Mouse (Mus musculus) forebrain, embryonic 15.5 days (tissue): ENCODE data around the gene Crtap. TPM values are rescaled to one million over a fixed set of nuclear protein-coding genes. Genes with fewer than 3 reads are reported as not detected.
"Not testable (repeated sequence)": the region's sequence is repeated elsewhere in the genome, so short reads cannot be mapped to it uniquely, and the experiment has no call there.

ENCODE experiments used
- ATAC-seq: fragments of 200-750 bp; cut with Nextera tagmentation; replicated peaks from 2 replicates; pipeline ENCODE4 v1.8.0; 2017; ENCODE audit warnings: mild to moderate bottlenecking, moderate TSS enrichment, moderate library complexity
- H3K27ac ChIP-seq: fragments of 300-500 bp; sonication (generic); replicated peaks from 2 replicates; pipeline ENCODE4 v1.5.1; 2015; ENCODE audit warnings: mild to moderate bottlenecking, inconsistent platforms
- H3K27me3 ChIP-seq: fragments of 300-500 bp; sonication (generic); 2 replicates; pipeline ENCODE4 v1.6.1; 2015; ENCODE audit warnings: inconsistent platforms
- H3K36me3 ChIP-seq: fragments of 300-500 bp; sonication (generic); 2 replicates; pipeline ENCODE4 v1.6.1; 2015; ENCODE audit warnings: mild to moderate bottlenecking, inconsistent platforms
- H3K4me1 ChIP-seq: fragments of 300-500 bp; sonication (generic); 2 replicates; pipeline ENCODE4 v1.6.1; 2015; ENCODE audit warnings: inconsistent platforms
- H3K4me2 ChIP-seq: fragments of 300-500 bp; sonication (generic); replicated peaks from 2 replicates; pipeline ENCODE4 v1.6.1; 2015; ENCODE audit warnings: mild to moderate bottlenecking, inconsistent platforms
- H3K4me3 ChIP-seq: fragments of 300-500 bp; sonication (generic); 2 replicates; pipeline ENCODE4 v1.5.1; 2015; ENCODE audit warnings: mild to moderate bottlenecking, inconsistent platforms
- H3K9ac ChIP-seq: fragments of 300-500 bp; sonication (generic); replicated peaks from 2 replicates; pipeline ENCODE4 v1.6.1; 2015; ENCODE audit warnings: mild to moderate bottlenecking, inconsistent platforms
- H3K9me3 ChIP-seq: fragments of 300-500 bp; sonication (generic); 2 replicates; pipeline ENCODE4 v1.6.1; 2016; ENCODE audit warnings: inconsistent platforms
- WGBS: fragments of 180-500 bp; shearing (Covaris S2); methylation state at CpG from one replicate; pipeline ENCODE4 v1.1.7; 2015; ENCODE audit warnings: mixed read lengths; 5-methylcytosine and 5-hydroxymethylcytosine counted together
- polyA plus RNA-seq: library from polyadenylated mRNA; unstranded; fragments of >200 nt; fragmentation: Nextera tagmentation; extraction: Ambion mirVana; gene quantifications from 2 replicates; pipeline ENCODE4 v1.2.1, GENCODE M21; 2015

Crtap gene
- polyA plus RNA-seq, 1 experiment from 2014 or later, result 19.9 TPM

- 66% methylated on average over 6 of the region's 6 CpGs for WGBS
These were observed 3.7 kb upstream of the Crtap start for GRCm38 (mm10) chr9:114394136-114394535.

GRCm38 (mm10) chr9:114390749-114391075, 237 bp upstream of the Crtap start:
- Histone ChIP-seq H3K36me3 (no peaks in the 10 kb centered on the region), H3K4me1 (peaks cover 5% of the 10 kb centered on the region; the same call in 1 of the 2 replicates), H3K27me3 (no peaks in the 10 kb centered on the region), H3K27ac (0 out of 2 replicates have a peak overlapping the region, but pooled peaks have one; percentile 17), H3K9me3 (no peaks in the 10 kb centered on the region; the same call in 1 of the 2 replicates), H3K4me3 (peak overlapping the region; percentile 74), H3K4me2 (peak overlapping the region; percentile 95), H3K9ac (peak overlapping the region; percentile 70)
- 5% methylated on average over 10 of the region's 10 CpGs for whole genome bisulfite sequencing
- ATAC-seq, result no peak

More at GRCm38 (mm10) chr9:114394136-114394535, 3.7 kb upstream of the Crtap start:
- not testable (repeated sequence) for H3K27me3 ChIP-seq, H3K4me3 ChIP-seq, H3K36me3 ChIP-seq, H3K4me2 ChIP-seq, H3K9me3 ChIP-seq, H3K4me1 ChIP-seq, ATAC-seq, H3K27ac ChIP-seq, H3K9ac ChIP-seq

- WGBS, result 76% methylated on average over 8 of the region's 8 CpGs
- Histone ChIP-seq H3K36me3 (no peaks in the 10 kb centered on the region), H3K4me3 (peak overlapping the region; percentile 74), H3K27me3 (no peaks in the 10 kb centered on the region), H3K9me3 (no peaks in the 10 kb centered on the region; the same call in 1 of the 2 replicates), H3K27ac (no peak overlapping the region), H3K4me2 (peak overlapping the region; percentile 95), H3K4me1 (peaks cover 5% of the 10 kb centered on the region; the same call in 1 of the 2 replicates), H3K9ac (no peak overlapping the region)
- ATAC-seq, result peak; percentile 30; the same call in 1 of the 2 replicates
These were observed 1.0 kb downstream of the Crtap start for GRCm38 (mm10) chr9:114389371-114389904.

GRCm38 (mm10) chr9:114388701-114389370, 1.6 kb downstream of the Crtap start:
- Histone ChIP-seq H3K36me3 (no peaks in the 10 kb centered on the region), H3K27me3 (no peaks in the 10 kb centered on the region), H3K27ac (no peak overlapping the region), H3K4me1 (peaks cover 5% of the 10 kb centered on the region; the same call in 1 of the 2 replicates), H3K4me3 (no peak overlapping the region), H3K9me3 (no peaks in the 10 kb centered on the region; the same call in 1 of the 2 replicates), H3K4me2 (no peak overlapping the region), H3K9ac (no peak overlapping the region)
- ATAC-seq, result no peak
- WGBS, result 89% methylated on average over 3 of the region's 3 CpGs

- peaks cover 5% of the 10 kb centered on the region; the same call in 1 of the 2 replicates for H3K4me1 ChIP-seq
- H3K4me2 ChIP-seq, result no peak overlapping the region
- no peak overlapping the region for H3K27ac ChIP-seq
- no peak overlapping the region for H3K4me3 ChIP-seq
- no peak overlapping the region for H3K9ac ChIP-seq
- no peaks in the 10 kb centered on the region for H3K36me3 ChIP-seq
- no peaks in the 10 kb centered on the region; the same call in 1 of the 2 replicates for H3K9me3 ChIP-seq
- ATAC-seq, result no peak
- H3K27me3 ChIP-seq, result no peaks in the 10 kb centered on the region
- 92% methylated on average over 8 of the region's 8 CpGs for WGBS
These were observed 2.2 kb downstream of the Crtap start for GRCm38 (mm10) chr9:114388288-114388687.

- no peak for ATAC-seq
- H3K4me2 ChIP-seq, result no peak overlapping the region
- no peak overlapping the region for H3K4me3 ChIP-seq
- H3K36me3 ChIP-seq, result no peaks in the 10 kb centered on the region
- no peak overlapping the region for H3K27ac ChIP-seq
- no peak overlapping the region for H3K9ac ChIP-seq
- WGBS, result 82% methylated on average over 6 of the region's 6 CpGs
- no peaks in the 10 kb centered on the region; the same call in 1 of the 2 replicates for H3K9me3 ChIP-seq
- H3K4me1 ChIP-seq, result peaks cover 5% of the 10 kb centered on the region; the same call in 1 of the 2 replicates
- H3K27me3 ChIP-seq, result no peaks in the 10 kb centered on the region
These were observed 3.4 kb downstream of the Crtap start for GRCm38 (mm10) chr9:114387086-114387485.

GRCm38 (mm10) chr9:114385160-114385559, 5.3 kb downstream of the Crtap start:
- H3K9me3 ChIP-seq, result no peaks in the 10 kb centered on the region; the same call in 1 of the 2 replicates
- H3K9ac ChIP-seq, result no peak overlapping the region
- 93% methylated on average over 10 of the region's 10 CpGs for WGBS
- no peaks in the 10 kb centered on the region for H3K36me3 ChIP-seq
- H3K4me1 ChIP-seq, result no peaks in the 10 kb centered on the region
- no peaks in the 10 kb centered on the region for H3K27me3 ChIP-seq
- ATAC-seq, result no peak
- no peak overlapping the region for H3K27ac ChIP-seq
- no peak overlapping the region for H3K4me3 ChIP-seq
- no peak overlapping the region for H3K4me2 ChIP-seq

GRCm38 (mm10) chr9:114384691-114385090, 5.8 kb downstream of the Crtap start:
- no peaks in the 10 kb centered on the region for H3K27me3 ChIP-seq
- H3K4me1 ChIP-seq, result no peaks in the 10 kb centered on the region
- no peak overlapping the region for H3K27ac ChIP-seq
- H3K4me3 ChIP-seq, result no peak overlapping the region
- no peak for ATAC-seq
- no peak overlapping the region for H3K9ac ChIP-seq
- no peaks in the 10 kb centered on the region for H3K36me3 ChIP-seq
- H3K9me3 ChIP-seq, result no peaks in the 10 kb centered on the region; the same call in 1 of the 2 replicates
- H3K4me2 ChIP-seq, result no peak overlapping the region
- 94% methylated on average over 24 of the region's 24 CpGs for WGBS

- 90% methylated on average over 17 of the region's 17 CpGs for WGBS
- no peaks in the 10 kb centered on the region for H3K27me3 ChIP-seq
- H3K9ac ChIP-seq, result no peak overlapping the region
- H3K4me1 ChIP-seq, result no peaks in the 10 kb centered on the region
- ATAC-seq, result no peak
- no peak overlapping the region for H3K4me3 ChIP-seq
- H3K9me3 ChIP-seq, result no peaks in the 10 kb centered on the region
- no peaks in the 10 kb centered on the region for H3K36me3 ChIP-seq
- no peak overlapping the region for H3K27ac ChIP-seq
- H3K4me2 ChIP-seq, result no peak overlapping the region
These were observed 7.4 kb downstream of the Crtap start for GRCm38 (mm10) chr9:114382936-114383710.

- Histone ChIP-seq H3K9ac (no peak overlapping the region), H3K9me3 (no peaks in the 10 kb centered on the region), H3K4me1 (no peaks in the 10 kb centered on the region), H3K36me3 (no peaks in the 10 kb centered on the region), H3K4me3 (no peak overlapping the region), H3K27ac (no peak overlapping the region), H3K27me3 (no peaks in the 10 kb centered on the region), H3K4me2 (no peak overlapping the region)
- ATAC-seq, result peak; percentile 83
- 70% methylated on average over 17 of the region's 17 CpGs for WGBS
These were observed 9.4 kb downstream of the Crtap start for GRCm38 (mm10) chr9:114380881-114381733.

- no peak overlapping the region for H3K4me2 ChIP-seq
- no peak for ATAC-seq
- no peaks in the 10 kb centered on the region for H3K4me1 ChIP-seq
- no peak overlapping the region for H3K4me3 ChIP-seq
- no peaks in the 10 kb centered on the region for H3K36me3 ChIP-seq
- H3K27ac ChIP-seq, result no peak overlapping the region
- 86% methylated on average over 12 of the region's 12 CpGs for WGBS
- no peak overlapping the region for H3K9ac ChIP-seq
- no peaks in the 10 kb centered on the region for H3K9me3 ChIP-seq
- H3K27me3 ChIP-seq, result no peaks in the 10 kb centered on the region
These were observed 10.6 kb downstream of the Crtap start for GRCm38 (mm10) chr9:114379871-114380270.
